Mouse (Mus musculus): Measurements from ENCODE around the gene Scaf4.

Gene Scaf4

DNA sequence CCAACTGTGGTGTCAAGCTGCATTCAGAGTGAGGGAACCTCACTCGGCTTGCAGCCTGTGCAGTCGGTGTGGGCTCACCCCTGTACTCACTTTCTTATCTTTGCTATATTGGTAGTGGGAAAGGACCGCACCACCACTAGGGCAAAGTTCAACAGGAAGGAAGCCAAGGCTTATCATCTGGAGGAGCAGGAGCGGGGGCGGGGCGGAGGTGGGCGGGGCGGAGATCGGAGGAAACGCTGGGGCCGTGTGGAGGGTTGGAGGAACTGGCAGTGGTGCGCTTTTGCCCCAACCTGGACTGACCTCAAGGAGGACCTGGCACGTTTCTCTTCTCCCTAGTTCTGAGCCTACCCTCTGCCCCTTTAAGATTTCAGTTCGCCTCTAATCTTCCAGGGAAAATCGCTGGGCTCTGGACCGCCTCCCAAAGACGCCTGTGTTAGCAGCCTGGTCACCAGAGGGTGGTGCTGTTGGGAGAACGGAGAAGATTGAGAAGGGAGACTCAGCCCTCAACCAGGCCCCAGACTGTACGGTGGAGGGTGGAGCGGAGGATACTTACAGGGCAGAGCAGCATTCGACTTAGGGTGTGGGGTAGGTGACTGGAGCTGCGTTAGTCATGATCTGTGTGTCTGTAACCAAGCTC, 86.8 kb downstream of the Scaf4 start:
- DNase-seq = peak; percentile 75

DNA sequence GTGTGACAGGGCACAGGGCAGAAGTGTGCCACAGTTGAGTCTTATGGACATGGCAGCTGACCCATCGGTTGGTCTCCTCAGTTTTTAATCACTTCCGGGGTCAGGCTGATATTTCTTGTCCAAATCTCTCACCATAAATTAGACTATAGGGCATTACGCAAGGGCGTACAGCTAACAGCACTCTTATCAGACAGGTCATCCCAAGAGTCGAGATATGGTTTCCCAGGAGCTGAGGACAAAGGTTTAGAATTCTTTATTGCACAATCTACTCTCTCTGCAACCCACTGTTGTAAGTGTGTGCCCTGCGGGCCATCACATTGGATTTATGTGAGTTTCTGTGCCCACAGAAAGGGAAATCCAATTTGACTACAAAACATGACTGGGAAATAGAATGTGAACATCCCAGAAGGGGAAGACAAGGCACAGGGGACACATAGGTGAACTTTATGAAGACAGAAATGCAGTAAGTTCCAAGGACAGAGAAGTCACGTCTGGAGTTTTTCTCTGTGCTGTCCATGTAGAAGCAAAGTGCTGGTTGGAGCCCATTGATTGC, 87.5 kb downstream of the Scaf4 start:
- DNase-seq = no peak

DNA sequence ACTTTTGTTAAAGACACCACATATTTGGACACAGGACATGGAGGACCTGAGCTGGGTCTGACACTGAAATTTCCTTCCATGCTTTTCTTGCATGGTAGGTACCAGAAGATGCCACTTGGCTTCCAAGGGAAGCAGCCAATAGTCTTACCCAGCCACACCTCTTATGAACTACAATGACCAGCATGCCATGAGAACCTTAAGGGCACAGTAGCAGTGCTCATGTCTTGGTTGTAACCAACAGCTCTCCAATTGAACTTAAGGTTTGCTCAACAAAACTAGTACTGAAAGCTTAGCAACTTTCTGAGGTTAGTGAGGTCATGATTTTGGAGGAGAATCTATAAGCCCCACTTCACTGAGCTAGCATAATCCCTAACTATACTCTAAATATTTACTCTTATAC, 90.6 kb downstream of the Scaf4 start:
- no peak for DNase-seq

DNA sequence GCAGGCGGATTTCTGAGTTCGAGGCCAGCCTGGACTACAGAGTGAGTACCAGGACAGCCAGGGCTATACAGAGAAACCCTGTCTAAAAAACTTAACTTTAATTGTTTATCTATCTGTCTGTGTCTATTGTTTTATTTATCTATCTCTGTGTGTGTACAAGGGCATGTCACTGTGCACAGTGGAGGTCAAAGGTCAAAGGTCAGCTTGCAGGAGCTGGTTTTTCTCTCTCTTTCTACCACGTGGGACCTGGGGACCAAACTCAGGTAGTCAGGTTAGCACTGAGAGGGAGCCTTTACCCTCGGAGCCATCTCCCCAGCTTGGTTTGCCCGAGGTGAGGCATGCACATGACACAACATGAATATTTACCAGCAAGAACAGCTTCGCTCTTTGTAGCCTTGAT, 93.0 kb downstream of the Scaf4 start:
- no peak for DNase-seq

DNA sequence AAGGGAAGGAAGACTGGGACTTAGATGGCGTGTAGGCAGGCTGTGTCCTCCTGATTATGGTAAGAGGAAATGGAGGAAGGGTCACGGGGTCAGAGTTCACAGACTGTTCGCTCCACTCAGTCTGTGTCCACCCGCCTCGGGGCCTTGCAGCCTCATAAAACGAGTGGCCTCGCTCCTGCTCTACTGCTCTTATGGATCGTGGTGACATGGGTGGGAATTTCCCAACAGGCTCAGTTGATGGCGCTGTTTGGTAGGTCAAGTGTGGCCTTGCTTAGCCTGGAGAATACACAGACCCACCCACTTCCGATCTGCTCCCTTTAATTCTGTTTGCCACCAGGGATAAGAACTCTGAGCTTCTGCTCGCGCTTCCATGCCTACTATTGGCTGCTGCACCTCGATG, 96.8 kb downstream of the Scaf4 start:
- DNase-seq = peak; percentile 61

DNA sequence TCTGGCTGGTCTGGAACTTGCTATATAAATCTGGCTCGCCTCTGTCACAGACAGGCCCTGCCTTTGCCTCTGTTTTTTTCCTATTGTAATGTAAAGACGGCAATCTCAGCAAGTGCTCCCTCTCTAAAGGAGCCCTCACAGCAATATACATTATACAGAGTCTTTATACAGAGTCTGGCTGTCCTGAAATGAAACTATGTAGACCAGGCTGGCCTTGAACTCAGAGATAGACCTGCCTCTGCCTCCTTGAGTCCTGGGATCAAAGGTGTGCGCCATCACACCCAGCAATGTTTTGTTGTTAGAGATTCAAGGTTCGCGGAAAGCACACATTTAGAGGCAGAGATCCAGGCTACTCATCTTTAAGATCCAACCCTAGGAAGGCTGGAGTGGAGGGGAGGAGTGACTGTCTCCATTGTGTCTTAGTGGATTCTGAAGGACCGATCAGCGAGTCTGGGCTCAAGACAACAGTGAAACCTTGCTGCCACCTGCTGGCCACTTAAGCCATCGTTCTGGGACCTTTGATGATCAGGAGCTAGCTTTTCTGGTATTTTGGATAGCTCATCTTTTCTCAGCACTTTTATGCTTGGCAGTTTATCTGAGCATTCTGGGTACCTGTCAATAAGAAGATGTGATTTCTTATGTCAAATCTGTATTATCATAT, 98.2 kb downstream of the Scaf4 start:
- peak; percentile 55 for DNase-seq

DNA sequence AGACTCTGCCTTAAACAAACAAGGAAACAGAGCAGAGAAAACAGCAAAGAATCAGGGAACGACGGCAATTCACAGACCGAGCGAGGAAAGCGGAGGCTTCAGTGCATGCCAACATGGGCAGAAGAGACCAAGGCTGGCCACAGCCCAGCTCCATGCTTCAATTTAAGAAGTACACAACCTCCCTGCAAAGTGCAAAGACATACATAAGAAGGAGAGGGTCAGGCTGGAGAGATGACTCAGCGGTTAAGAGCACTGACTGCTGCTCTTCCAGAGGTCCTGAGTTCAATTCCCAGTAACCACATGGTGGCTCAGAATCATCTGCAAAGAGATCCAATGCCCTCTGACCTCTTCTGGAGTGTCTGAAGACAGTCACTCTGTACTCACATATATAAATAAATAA, 100.2 kb downstream of the Scaf4 start:
- DNase-seq = no peak

DNA sequence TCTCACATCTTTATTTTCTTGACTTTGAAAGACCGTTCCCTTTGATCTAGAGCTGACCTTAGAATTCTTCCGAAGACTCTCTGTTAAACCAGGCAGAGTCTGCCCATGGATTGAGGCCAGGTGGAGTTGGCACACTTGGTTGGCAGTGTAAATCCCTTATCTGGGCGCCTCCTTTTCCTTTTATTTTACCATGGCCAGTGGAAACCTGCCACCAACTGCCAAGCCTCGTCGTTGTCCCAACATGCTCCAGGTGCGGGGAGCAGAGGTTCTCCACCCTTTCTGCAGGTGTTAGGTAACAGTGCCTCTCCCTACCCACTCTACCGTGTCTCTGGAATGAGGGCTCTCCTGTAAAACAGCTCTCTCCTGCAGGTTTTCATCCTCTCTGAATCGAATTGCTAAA, 102.6 kb downstream of the Scaf4 start:
- peak; percentile 34 for DNase-seq

DNA sequence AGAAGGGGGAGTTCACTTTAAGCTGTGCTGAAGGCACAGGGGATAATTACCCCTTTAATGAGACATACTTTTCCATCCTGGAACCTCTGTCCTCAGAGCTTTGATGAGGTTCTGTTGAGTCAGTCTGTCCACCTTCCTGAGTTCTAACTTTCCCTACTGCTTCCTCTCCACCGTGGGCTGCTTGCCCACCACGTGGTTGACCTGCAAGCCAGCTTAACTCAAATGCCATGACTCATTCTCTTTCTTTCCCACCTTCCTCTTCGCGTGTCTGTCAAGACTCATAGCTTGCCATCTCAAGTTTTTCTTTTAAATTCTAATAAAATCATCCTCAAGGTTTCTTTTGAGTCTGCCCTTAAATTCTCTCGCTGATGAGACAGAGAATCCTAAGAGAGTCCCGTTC, 103.3 kb downstream of the Scaf4 start:
- DNase-seq = no peak

DNA sequence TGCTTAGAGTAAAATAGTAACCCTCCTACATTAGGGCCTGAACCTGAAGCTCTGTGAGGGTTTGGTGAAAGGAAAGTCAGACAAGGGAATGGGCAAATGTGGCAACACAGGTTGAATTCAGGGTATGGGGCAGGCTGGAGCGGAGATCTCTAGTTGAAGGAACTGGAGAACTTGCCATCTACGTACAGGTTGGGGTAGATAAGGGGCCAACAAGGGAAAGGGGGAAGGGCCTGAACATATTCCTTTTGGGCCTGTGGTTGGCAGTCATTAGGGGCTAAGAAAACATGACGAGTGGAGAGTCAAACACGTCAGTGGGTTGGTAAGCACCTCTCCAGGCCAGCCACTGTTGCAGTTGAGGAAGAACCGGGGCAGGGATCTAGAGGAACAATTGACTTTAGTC, 104.4 kb downstream of the Scaf4 start:
- no peak for DNase-seq

DNA sequence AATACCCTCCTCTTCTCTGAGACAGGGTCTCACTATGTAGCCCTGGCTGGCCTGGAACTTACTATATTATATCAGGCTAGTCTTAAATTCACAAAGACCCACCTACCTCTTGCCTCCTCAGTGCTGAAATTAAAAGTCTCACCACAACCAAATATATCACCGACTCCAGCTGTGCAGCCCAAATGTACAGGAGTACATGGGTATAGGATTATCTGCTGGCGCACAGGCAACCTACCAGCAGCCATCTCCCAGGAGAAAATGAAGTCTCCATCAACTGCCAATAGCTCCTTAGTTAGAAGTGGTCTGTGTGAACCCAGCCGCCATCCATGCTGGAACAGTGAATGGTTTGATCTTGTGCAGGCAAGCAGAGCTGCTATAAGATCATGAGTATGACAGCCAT, 105.9 kb downstream of the Scaf4 start:
- no peak for DNase-seq

DNA sequence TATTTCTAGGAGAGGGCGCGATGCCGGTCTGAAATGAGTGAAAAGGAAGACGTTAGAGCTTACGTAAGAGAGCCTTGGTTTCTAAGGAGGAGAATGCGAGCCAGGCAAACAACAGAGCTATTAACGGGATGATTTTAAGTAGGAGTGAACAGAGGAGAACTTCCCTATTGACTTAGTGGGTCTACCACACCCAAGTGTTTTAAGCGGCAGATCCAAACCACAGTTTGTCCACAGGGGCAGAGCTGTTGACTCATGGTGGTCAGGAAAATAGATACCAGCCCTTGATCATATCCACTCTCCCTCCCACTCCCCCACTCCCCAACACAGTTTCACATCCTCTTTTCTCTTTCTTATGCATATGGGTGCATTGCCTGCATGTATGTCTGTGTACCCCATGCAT, 106.9 kb downstream of the Scaf4 start:
- no peak for DNase-seq

DNA sequence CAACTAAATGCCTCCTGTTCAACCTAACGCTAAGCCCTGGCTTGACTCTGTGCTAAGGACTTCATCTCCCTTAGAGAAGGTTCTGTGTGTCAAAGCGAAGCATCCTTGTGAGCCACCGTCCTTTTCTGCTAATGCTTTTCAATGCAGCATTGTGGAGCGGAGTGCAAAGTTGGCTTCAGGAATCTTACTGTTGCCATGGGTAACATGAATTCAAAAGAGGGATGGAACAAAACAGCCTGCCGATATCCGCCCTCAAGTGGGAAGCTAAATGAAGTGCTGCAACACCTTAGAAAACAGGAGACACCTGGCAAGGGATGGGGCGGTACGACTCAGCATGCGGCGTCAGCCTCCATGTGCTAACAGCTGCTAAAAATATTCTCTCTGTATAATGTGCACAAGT, 107.8 kb downstream of the Scaf4 start:
- DNase-seq = no peak
